Mouse (Mus musculus) urinary bladder, postnatal 4 days (tissue): ENCODE results near the gene Olfr652.

Source experiments
- DNase-seq, 2 experiments: peaks; one replicate each; pipeline ENCODE4 v3.0.0; 2021 to 2022; ENCODE audit warnings: low spot score in 2 of 2

Olfr652 gene

GRCm38 (mm10) chr7:104560601-104561000 is at the start of gene Olfr652:
TSS of gene Olfr652 (plus strand) at chr7:104560901.
- DNase-seq: no peak

- DNase-seq: no peak
Observed at GRCm38 (mm10) chr7:104549833-104550232, 10.9 kb upstream of the Olfr652 start, which contains the start of gene Olfr651. TSS of gene Olfr651 (plus strand) at chr7:104550133.

- DNase-seq: no peak
Observed at GRCm38 (mm10) chr7:104552700-104553099, 8.0 kb upstream of the Olfr652 start.

GRCm38 (mm10) chr7:104577014-104577413 is 16.3 kb downstream of the Olfr652 start, which contains the start of gene Olfr653:
TSS of gene Olfr653 (plus strand) at chr7:104577314.
- DNase-seq: no peak

GRCm38 (mm10) chr7:104580846-104581245 is 20.1 kb downstream of the Olfr652 start:
- no peak for DNase-seq

GRCm38 (mm10) chr7:104581429-104581828 is 20.7 kb downstream of the Olfr652 start:
- DNase-seq: no peak

- DNase-seq: no peak
Observed at GRCm38 (mm10) chr7:104586725-104587124, 26.0 kb downstream of the Olfr652 start, which contains the start of gene Olfr654. TSS of gene Olfr654 (plus strand) at chr7:104587025.

- DNase-seq: no peak
Observed at GRCm38 (mm10) chr7:104588274-104588673, 27.6 kb downstream of the Olfr652 start.

- DNase-seq: no peak
Observed at GRCm38 (mm10) chr7:104601679-104602078, 41.0 kb downstream of the Olfr652 start, which contains the start of gene Olfr655. TSS of gene Olfr655 (minus strand) at chr7:104601779.

- DNase-seq: no peak
Observed at GRCm38 (mm10) chr7:104603173-104603572, 42.5 kb downstream of the Olfr652 start.

GRCm38 (mm10) chr7:104604727-104605126 is 44.0 kb downstream of the Olfr652 start:
- DNase-seq: no peak

- no peak for DNase-seq
Observed at GRCm38 (mm10) chr7:104613655-104614054, 53.0 kb downstream of the Olfr652 start, which contains the start of gene Olfr656. TSS of gene Olfr656 (plus strand) at chr7:104613955.
